Mouse (Mus musculus) stomach, embryonic 15.5 days (tissue): ENCODE data around the gene Galr2. TPM values are rescaled to one million over a fixed set of nuclear protein-coding genes. Genes with fewer than 3 reads are reported as not detected.

Source experiments
- ATAC-seq: fragments of 200-750 bp; cut with Nextera tagmentation; 2 replicates; pipeline ENCODE4 v1.8.0; 2017; ENCODE audit warnings: low read depth, moderate number of reproducible peaks, moderate TSS enrichment; ENCODE audit not compliant: insufficient read depth, low FRiP score
- H3K27ac ChIP-seq: fragments of 300-500 bp; sonication (generic); 2 replicates; pipeline ENCODE4 v1.5.1; 2015; ENCODE audit warnings: mild to moderate bottlenecking, inconsistent platforms
- H3K27me3 ChIP-seq: fragments of 300-500 bp; sonication (generic); replicated peaks from 2 replicates; pipeline ENCODE4 v1.6.1; 2015; ENCODE audit warnings: inconsistent platforms
- H3K36me3 ChIP-seq: fragments of 300-500 bp; sonication (generic); 2 replicates; pipeline ENCODE4 v1.6.1; 2015; ENCODE audit warnings: inconsistent platforms
- H3K4me1 ChIP-seq: fragments of 300-500 bp; sonication (generic); 2 replicates; pipeline ENCODE4 v1.6.1; 2015; ENCODE audit warnings: inconsistent platforms
- H3K4me2 ChIP-seq: fragments of 300-500 bp; sonication (generic); 2 replicates; pipeline ENCODE4 v1.6.1; 2015; ENCODE audit warnings: mild to moderate bottlenecking, inconsistent platforms
- H3K4me3 ChIP-seq: fragments of 300-500 bp; sonication (generic); replicated peaks from 2 replicates; pipeline ENCODE4 v1.5.1; 2015; ENCODE audit warnings: inconsistent platforms
- H3K9ac ChIP-seq: fragments of 300-500 bp; sonication (generic); 2 replicates; pipeline ENCODE4 v1.6.1; 2015; ENCODE audit warnings: inconsistent platforms
- H3K9me3 ChIP-seq: fragments of 300-500 bp; sonication (generic); 2 replicates; pipeline ENCODE4 v1.6.1; 2016; ENCODE audit warnings: inconsistent platforms
- WGBS: fragments of 180-500 bp; shearing (Covaris S2); methylation state at CpG from one replicate; pipeline ENCODE4 v1.1.7; 2015; 5-methylcytosine and 5-hydroxymethylcytosine counted together
- polyA plus RNA-seq: library from polyadenylated mRNA; unstranded; fragments of >200 nt; fragmentation: Nextera tagmentation; extraction: Ambion mirVana; gene quantifications from 2 replicates; pipeline ENCODE4 v1.2.1, GENCODE M21; 2015

Galr2 gene
- polyA plus RNA-seq, 1 experiment from 2014 or later = 0.35 TPM

GRCm38 (mm10) chr11:116254627-116255026, 26.1 kb upstream of the Galr2 start:
- Histone ChIP-seq H3K36me3 (peaks cover 68% of the 10 kb centered on the region), H3K9ac (no peak overlapping the region), H3K4me3 (no peak overlapping the region), H3K4me1 (no peaks in the 10 kb centered on the region; the same call in 1 of the 2 replicates), H3K9me3 (no peaks in the 10 kb centered on the region), H3K27me3 (no peaks in the 10 kb centered on the region), H3K4me2 (no peak overlapping the region), H3K27ac (peak overlapping the region; percentile 71; the same call in 1 of the 2 replicates)
- no peak for ATAC-seq
- 65% methylated on average over 9 of the region's 9 CpGs for WGBS

GRCm38 (mm10) chr11:116255090-116255981, 25.4 kb upstream of the Galr2 start:
- Histone ChIP-seq H3K27me3 (no peaks in the 10 kb centered on the region), H3K4me1 (no peaks in the 10 kb centered on the region; the same call in 1 of the 2 replicates), H3K9ac (no peak overlapping the region), H3K9me3 (no peaks in the 10 kb centered on the region), H3K36me3 (peaks cover 68% of the 10 kb centered on the region), H3K4me3 (no peak overlapping the region), H3K4me2 (no peak overlapping the region), H3K27ac (peak overlapping the region; percentile 71)
- 78% methylated on average over 22 of the region's 22 CpGs for WGBS
- no peak for ATAC-seq

DNA sequence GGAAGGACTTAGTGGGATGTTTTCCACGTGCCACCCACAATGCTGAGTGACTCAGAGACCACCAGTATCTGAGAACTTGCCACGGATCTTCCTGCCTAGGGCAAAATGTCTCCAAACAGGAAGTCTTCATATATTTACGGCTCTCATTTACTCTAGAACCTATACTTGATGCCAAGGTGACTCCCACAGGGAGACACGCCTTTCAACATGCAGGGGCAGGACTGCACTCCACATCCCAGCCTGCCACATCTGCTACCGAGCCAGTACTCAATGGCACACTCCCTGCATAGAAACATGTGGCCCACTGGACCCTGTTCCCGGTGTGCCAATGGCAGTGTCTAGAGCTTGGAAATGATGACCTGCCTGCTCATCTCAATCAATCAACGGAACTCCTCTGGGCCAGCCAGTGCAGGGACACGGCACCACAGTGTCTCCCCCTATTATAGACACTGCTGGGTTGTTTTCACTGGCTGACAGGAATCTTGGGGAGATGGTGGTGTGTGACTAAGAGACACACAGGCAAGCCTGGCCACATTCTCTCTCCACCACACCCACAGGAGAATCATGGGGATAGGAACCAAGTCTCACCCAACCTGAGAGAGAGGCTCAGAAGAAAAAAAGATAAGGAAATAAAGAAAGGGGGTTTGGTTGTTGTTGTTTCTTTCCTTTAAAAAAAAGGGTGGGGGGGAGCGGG, 24.6 kb upstream of the Galr2 start:
- no peak for ATAC-seq
- H3K36me3 ChIP-seq = peaks cover 67% of the 10 kb centered on the region
- no peak overlapping the region for H3K4me3 ChIP-seq
- no peaks in the 10 kb centered on the region; the same call in 1 of the 2 replicates for H3K4me1 ChIP-seq
- no peak overlapping the region for H3K9ac ChIP-seq
- H3K27ac ChIP-seq = peak overlapping the region; percentile 49
- H3K4me2 ChIP-seq = no peak overlapping the region
- no peaks in the 10 kb centered on the region for H3K9me3 ChIP-seq
- WGBS = 77% methylated on average over 9 of the region's 9 CpGs
- no peaks in the 10 kb centered on the region for H3K27me3 ChIP-seq

GRCm38 (mm10) chr11:116259461-116259860, 21.3 kb upstream of the Galr2 start:
- Histone ChIP-seq H3K4me2 (no peak overlapping the region), H3K27me3 (no peaks in the 10 kb centered on the region), H3K4me3 (no peak overlapping the region), H3K4me1 (no peaks in the 10 kb centered on the region; the same call in 1 of the 2 replicates), H3K9ac (no peak overlapping the region), H3K27ac (no peak overlapping the region), H3K36me3 (peaks cover 71% of the 10 kb centered on the region), H3K9me3 (no peaks in the 10 kb centered on the region)
- no peak for ATAC-seq
- WGBS = 78% methylated on average over 8 of the region's 8 CpGs

- peaks cover 65% of the 10 kb centered on the region for H3K36me3 ChIP-seq
- H3K27ac ChIP-seq = peak overlapping the region; percentile 49; the same call in 1 of the 2 replicates
- H3K27me3 ChIP-seq = no peaks in the 10 kb centered on the region
- H3K9me3 ChIP-seq = no peaks in the 10 kb centered on the region
- 74% methylated on average over 7 of the region's 7 CpGs for WGBS
- ATAC-seq = peak; percentile 63; the same call in 1 of the 2 replicates
- H3K4me1 ChIP-seq = no peaks in the 10 kb centered on the region; the same call in 1 of the 2 replicates
- H3K4me2 ChIP-seq = no peak overlapping the region
- no peak overlapping the region for H3K4me3 ChIP-seq
- no peak overlapping the region for H3K9ac ChIP-seq
These were observed 20.5 kb upstream of the Galr2 start for GRCm38 (mm10) chr11:116260259-116260658.

DNA sequence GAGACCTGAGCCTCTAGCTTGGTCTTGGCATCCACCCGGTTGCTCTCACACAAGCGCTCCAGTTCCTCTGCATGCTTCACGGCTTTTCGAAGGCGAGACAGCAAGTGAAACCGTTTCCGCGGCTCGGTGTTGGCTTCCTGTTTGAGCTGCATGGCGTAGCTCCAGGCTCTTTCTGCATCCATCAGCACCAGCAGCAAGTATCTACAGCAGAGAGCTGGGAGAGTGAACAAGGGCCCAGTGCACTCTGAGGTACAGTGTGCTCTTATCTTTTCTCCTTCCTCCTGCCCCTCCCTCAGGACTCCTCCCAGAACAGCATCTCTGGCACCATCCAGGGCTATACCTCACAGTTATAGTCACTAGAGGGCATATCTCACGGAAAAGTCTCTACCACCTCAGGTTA, 15.4 kb upstream of the Galr2 start:
- no peak overlapping the region for H3K4me2 ChIP-seq
- no peak overlapping the region for H3K4me3 ChIP-seq
- H3K27ac ChIP-seq = no peak overlapping the region
- no peaks in the 10 kb centered on the region for H3K27me3 ChIP-seq
- 89% methylated on average over 11 of the region's 11 CpGs for WGBS
- no peaks in the 10 kb centered on the region for H3K4me1 ChIP-seq
- ATAC-seq = no peak
- H3K36me3 ChIP-seq = peaks cover 81% of the 10 kb centered on the region
- no peaks in the 10 kb centered on the region for H3K9me3 ChIP-seq
- H3K9ac ChIP-seq = no peak overlapping the region

DNA sequence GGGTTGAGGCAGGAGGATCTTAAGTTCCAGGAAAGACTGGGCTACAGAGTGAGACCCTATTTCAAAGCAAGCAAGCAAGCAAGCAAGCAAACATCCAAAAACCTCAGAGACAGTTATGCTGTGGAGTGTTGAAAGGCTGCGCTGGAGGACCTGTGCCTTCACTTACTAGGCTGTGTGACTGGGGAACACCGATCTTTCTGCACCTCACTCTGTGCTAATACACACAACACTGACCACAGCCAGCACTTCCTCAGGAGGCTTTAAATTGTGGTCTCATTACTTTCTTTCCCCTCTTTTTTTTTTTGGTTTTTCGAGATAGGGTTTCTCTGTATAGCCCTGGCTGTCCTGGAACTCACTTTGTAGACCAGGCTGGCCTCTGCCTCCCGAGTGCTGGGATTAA, 14.9 kb upstream of the Galr2 start:
- no peak for ATAC-seq
- H3K4me1 ChIP-seq = no peaks in the 10 kb centered on the region
- peaks cover 76% of the 10 kb centered on the region for H3K36me3 ChIP-seq
- no peak overlapping the region for H3K4me3 ChIP-seq
- H3K9ac ChIP-seq = no peak overlapping the region
- no peak overlapping the region for H3K4me2 ChIP-seq
- no peaks in the 10 kb centered on the region for H3K9me3 ChIP-seq
- H3K27me3 ChIP-seq = no peaks in the 10 kb centered on the region
- no peak overlapping the region for H3K27ac ChIP-seq
- 87% methylated on average over 4 of the region's 4 CpGs for WGBS

DNA sequence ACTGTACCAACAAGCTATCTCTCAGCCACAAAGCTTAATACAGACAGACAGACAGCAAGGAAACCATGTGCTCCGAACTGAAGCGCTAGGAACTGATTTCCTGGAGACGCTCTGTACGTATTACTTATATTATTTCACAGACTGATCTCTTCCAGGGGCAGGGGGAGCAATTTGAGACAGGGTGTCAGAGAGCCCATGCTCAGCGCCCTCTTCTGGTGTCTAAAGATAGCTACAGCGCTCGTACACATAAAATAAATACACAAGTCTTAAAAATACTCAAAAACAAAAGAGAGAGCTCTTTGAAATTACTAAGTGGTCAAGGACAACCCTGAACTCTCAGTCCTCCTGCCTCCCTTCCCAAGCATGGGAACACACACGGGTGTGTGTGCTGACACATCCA, 13.1 kb upstream of the Galr2 start:
- Histone ChIP-seq H3K27me3 (no peaks in the 10 kb centered on the region), H3K4me2 (no peak overlapping the region), H3K4me1 (peaks cover 3% of the 10 kb centered on the region), H3K9ac (no peak overlapping the region), H3K27ac (no peak overlapping the region), H3K4me3 (no peak overlapping the region), H3K36me3 (peaks cover 68% of the 10 kb centered on the region), H3K9me3 (no peaks in the 10 kb centered on the region)
- 81% methylated on average over 8 of the region's 8 CpGs for WGBS
- ATAC-seq = no peak

DNA sequence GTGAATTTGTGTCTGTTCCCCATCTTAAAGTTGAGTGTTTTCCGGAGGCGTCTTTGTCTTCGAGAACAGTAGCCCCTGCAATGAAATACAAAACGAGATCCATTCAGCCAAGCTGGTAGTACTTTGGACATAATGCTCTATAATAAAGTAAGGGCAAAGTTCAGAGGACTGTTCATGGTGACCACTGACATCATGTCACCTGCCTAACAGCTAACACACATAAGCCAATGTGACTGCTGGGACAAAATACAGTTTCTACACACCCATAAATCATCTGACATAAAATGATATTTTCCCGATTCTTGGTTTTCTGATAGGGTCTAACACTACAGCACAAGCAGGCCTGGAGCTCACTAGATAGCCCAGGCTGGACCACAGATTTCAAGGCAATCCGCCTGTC, 12.4 kb upstream of the Galr2 start:
- Histone ChIP-seq H3K27ac (no peak overlapping the region), H3K4me3 (no peak overlapping the region), H3K9ac (no peak overlapping the region), H3K9me3 (no peaks in the 10 kb centered on the region), H3K27me3 (no peaks in the 10 kb centered on the region), H3K4me2 (no peak overlapping the region), H3K36me3 (peaks cover 63% of the 10 kb centered on the region), H3K4me1 (peaks cover 7% of the 10 kb centered on the region)
- no peak for ATAC-seq
- WGBS = 93% methylated on average over 6 of the region's 6 CpGs

DNA sequence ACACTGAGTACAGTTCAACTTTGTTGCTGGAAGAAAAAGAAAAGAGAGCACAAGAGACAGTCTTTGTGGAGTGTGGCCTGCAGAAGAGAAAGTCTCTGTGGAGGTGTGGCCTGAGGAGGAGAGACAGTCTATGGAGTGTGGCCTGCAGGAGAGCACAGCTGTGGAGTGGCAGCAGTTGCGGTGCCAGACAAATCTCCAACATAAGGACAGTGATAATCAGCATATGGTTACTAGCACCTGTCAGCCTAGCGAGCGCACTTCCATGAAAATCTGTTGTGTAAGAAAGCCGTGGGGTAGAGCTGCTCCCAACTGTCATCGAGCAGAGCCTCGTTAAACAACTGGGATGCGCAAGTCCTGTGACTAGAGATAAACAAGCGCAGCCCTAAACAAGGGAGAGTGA, 11.2 kb upstream of the Galr2 start:
- no peaks in the 10 kb centered on the region for H3K27me3 ChIP-seq
- peaks cover 7% of the 10 kb centered on the region for H3K4me1 ChIP-seq
- no peak for ATAC-seq
- no peak overlapping the region for H3K9ac ChIP-seq
- H3K27ac ChIP-seq = no peak overlapping the region
- no peaks in the 10 kb centered on the region for H3K9me3 ChIP-seq
- H3K4me2 ChIP-seq = no peak overlapping the region
- H3K36me3 ChIP-seq = peaks cover 51% of the 10 kb centered on the region
- WGBS = 91% methylated on average over 8 of the region's 8 CpGs
- no peak overlapping the region for H3K4me3 ChIP-seq

- Histone ChIP-seq H3K4me1 (peaks cover 7% of the 10 kb centered on the region), H3K4me3 (peak overlapping the region; percentile 92)
These were observed 7.9 kb upstream of the Galr2 start for GRCm38 (mm10) chr11:116272589-116273468.

More at GRCm38 (mm10) chr11:116272589-116273468, 7.9 kb upstream of the Galr2 start:
- Histone ChIP-seq H3K9ac (peak overlapping the region; percentile 73), H3K9me3 (no peaks in the 10 kb centered on the region), H3K27ac (no peak overlapping the region), H3K27me3 (no peaks in the 10 kb centered on the region), H3K36me3 (peaks cover 26% of the 10 kb centered on the region), H3K4me2 (peak overlapping the region; percentile 73)
- ATAC-seq = no peak
- WGBS = 45% methylated on average over 12 of the region's 12 CpGs
